Mouse (Mus musculus) forebrain, postnatal 0 days (tissue): ENCODE measurements around the gene Wwox. TPM values are rescaled to one million over a fixed set of nuclear protein-coding genes. Genes with fewer than 3 reads are reported as not detected.

ENCODE experiments used
- ATAC-seq: fragments of 200-750 bp; cut with Nextera tagmentation; 2 replicates; pipeline ENCODE4 v1.8.0; 2017; ENCODE audit warnings: mild to moderate bottlenecking, moderate library complexity
- DNase-seq: peaks from one replicate; pipeline ENCODE4 v3.0.0-alpha.2; 2015
- H3K27ac ChIP-seq: fragments of 300-500 bp; sonication (generic); 2 replicates; pipeline ENCODE4 v1.5.1; 2014; ENCODE audit warnings: low read depth, mild to moderate bottlenecking, antibody characterized with exemption, low read length, moderate library complexity, mixed read lengths
- H3K27me3 ChIP-seq: fragments of 300-500 bp; sonication (generic); 2 replicates; pipeline ENCODE4 v1.6.1; 2014; ENCODE audit warnings: mild to moderate bottlenecking, low read length, mixed read lengths; ENCODE audit not compliant: insufficient read depth
- H3K36me3 ChIP-seq: fragments of 300-500 bp; sonication (generic); 2 replicates; pipeline ENCODE4 v1.6.1; 2014; ENCODE audit warnings: mild to moderate bottlenecking, moderate library complexity; ENCODE audit not compliant: insufficient read depth
- H3K4me1 ChIP-seq: fragments of 300-500 bp; sonication (generic); 2 replicates; pipeline ENCODE4 v1.6.1; 2014; ENCODE audit warnings: antibody characterized with exemption; ENCODE audit not compliant: insufficient read depth
- H3K4me2 ChIP-seq: fragments of 300-500 bp; sonication (generic); 2 replicates; pipeline ENCODE4 v1.6.1; 2014; ENCODE audit warnings: low read depth, mild to moderate bottlenecking, moderate library complexity
- H3K4me3 ChIP-seq: fragments of 300-500 bp; sonication (generic); 2 replicates; pipeline ENCODE4 v1.5.1; 2014; ENCODE audit warnings: low read depth, low read length, mixed read lengths
- H3K9ac ChIP-seq: fragments of 300-500 bp; sonication (generic); 2 replicates; pipeline ENCODE4 v1.6.1; 2014; ENCODE audit warnings: mild to moderate bottlenecking
- H3K9me3 ChIP-seq: fragments of 300-500 bp; sonication (generic); 2 replicates; pipeline ENCODE4 v1.6.1; 2016; ENCODE audit warnings: low read length
- CTCF ChIP-seq: sonication (generic); IDR thresholded peaks from 2 replicates; pipeline ENCODE4 v1.5.1; 2016; ENCODE audit warnings: antibody characterized with exemption, control low read depth, low read depth
- WGBS: fragments of 180-500 bp; shearing (Covaris S2); extraction: QIAGEN DNeasy Blood & Tissue Kit; methylation state at CpG from one replicate; pipeline ENCODE4 v1.1.7; 2014; 5-methylcytosine and 5-hydroxymethylcytosine counted together
- polyA plus RNA-seq: library from polyadenylated mRNA; unstranded; fragments of >200 nt; fragmentation: Nextera tagmentation; extraction: Ambion mirVana; gene quantifications from 2 replicates; pipeline ENCODE4 v1.2.1, GENCODE M21; 2015
- total RNA-seq: library from RNA; depleted of rRNA; stranded (reverse); fragments of >200 nt; gene quantifications from 2 replicates; pipeline ENCODE4 v1.2.3, GENCODE M21; 2014

The Wwox gene
- total and polyA plus RNA-seq, 2 experiments from 2014 or later = 13.2 to 17.3 TPM

GRCm38 (mm10) chr8:114609330-114609729 lies 169.9 kb downstream of the Wwox start:
- no peak for ATAC-seq
- no peak overlapping the region for H3K4me3 ChIP-seq
- DNase-seq = no peak
- peaks cover 18% of the 10 kb centered on the region for H3K27me3 ChIP-seq
- H3K27ac ChIP-seq = no peak overlapping the region
- H3K36me3 ChIP-seq = no peaks in the 10 kb centered on the region
- 92% methylated on average over 5 of the region's 5 CpGs for whole genome bisulfite sequencing
- TF ChIP-seq CTCF = no peak
- no peak overlapping the region for H3K4me2 ChIP-seq
- no peak overlapping the region for H3K9ac ChIP-seq
- 0 out of 2 replicates have a peak, but pooled peaks cover 3% of the 10 kb centered on the region for H3K4me1 ChIP-seq
- no peaks in the 10 kb centered on the region for H3K9me3 ChIP-seq

DNA sequence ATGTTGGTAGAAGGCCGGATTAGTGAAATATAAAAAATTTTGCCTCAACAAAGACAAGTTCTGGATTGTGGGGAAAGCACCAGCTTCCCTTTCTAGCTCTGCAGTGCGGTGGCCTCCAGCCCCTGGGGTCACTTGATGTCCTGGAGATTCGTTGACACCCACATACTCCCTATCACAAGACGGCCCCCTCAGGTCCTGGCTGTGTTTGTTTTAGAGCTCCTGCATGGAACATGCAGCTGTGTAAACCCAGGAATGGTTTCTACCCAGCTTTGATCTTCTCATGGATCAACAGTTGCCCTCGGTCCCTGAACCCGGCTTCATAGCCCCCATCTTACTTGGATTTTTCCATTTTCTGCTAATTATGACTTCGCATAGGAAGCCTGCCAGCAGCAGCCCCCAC lies 171.6 kb downstream of the Wwox start:
- no peak overlapping the region for H3K9ac ChIP-seq
- H3K9me3 ChIP-seq = no peaks in the 10 kb centered on the region
- no peak for TF ChIP-seq CTCF
- DNase-seq (no peak), ATAC-seq (no peak)
- no peak overlapping the region for H3K4me2 ChIP-seq
- H3K4me3 ChIP-seq = no peak overlapping the region
- 89% methylated on average over 7 of the region's 7 CpGs for WGBS
- H3K27me3 ChIP-seq = peaks cover 4% of the 10 kb centered on the region; the same call in 1 of the 2 replicates
- H3K4me1 ChIP-seq = no peaks in the 10 kb centered on the region
- H3K36me3 ChIP-seq = no peaks in the 10 kb centered on the region
- no peak overlapping the region for H3K27ac ChIP-seq

DNA sequence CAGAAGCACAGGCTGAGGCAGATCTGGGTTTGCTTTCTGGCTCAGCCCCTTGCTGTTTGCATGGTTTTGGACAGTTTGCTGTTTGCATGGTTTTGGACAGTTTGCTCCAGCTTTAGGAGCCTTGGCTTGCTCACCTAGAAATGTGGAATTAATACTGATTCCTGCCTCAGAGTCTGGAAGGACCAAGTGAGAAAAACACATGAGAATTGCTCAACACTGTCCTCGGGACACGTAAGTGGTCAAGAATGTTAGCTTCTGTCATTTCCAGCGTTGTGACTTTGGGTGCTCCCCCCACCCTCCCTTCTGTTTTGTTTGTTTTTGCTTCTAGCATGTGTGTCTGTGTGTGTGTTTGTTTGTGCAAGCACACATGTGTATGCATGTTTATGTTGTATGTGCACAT lies 172.6 kb downstream of the Wwox start:
- WGBS = 90% methylated on average over 3 of the region's 3 CpGs
- DNase-seq (no peak), ATAC-seq (no peak)
- Histone ChIP-seq H3K9ac (no peak overlapping the region), H3K9me3 (no peaks in the 10 kb centered on the region), H3K36me3 (no peaks in the 10 kb centered on the region), H3K4me3 (no peak overlapping the region), H3K4me1 (no peaks in the 10 kb centered on the region), H3K27me3 (no peaks in the 10 kb centered on the region; the same call in 1 of the 2 replicates), H3K4me2 (no peak overlapping the region), H3K27ac (no peak overlapping the region)
- TF ChIP-seq CTCF = no peak

- 56% methylated on average over 4 of the region's 4 CpGs for WGBS
- ATAC-seq (no peak), DNase-seq (no peak)
- Histone ChIP-seq H3K4me3 (no peak overlapping the region), H3K9ac (no peak overlapping the region), H3K27ac (no peak overlapping the region), H3K4me2 (no peak overlapping the region), H3K4me1 (no peaks in the 10 kb centered on the region), H3K9me3 (no peaks in the 10 kb centered on the region; the same call in 1 of the 2 replicates), H3K27me3 (no peaks in the 10 kb centered on the region), H3K36me3 (no peaks in the 10 kb centered on the region)
- no peak for TF ChIP-seq CTCF
Measured at GRCm38 (mm10) chr8:114615413-114615812, 176.0 kb downstream of the Wwox start.

- WGBS = 86% methylated on average over 6 of the region's 6 CpGs
- no peaks in the 10 kb centered on the region; the same call in 1 of the 2 replicates for H3K9me3 ChIP-seq
- no peak for DNase-seq
- H3K36me3 ChIP-seq = no peaks in the 10 kb centered on the region
- H3K27me3 ChIP-seq = no peaks in the 10 kb centered on the region
- H3K4me2 ChIP-seq = no peak overlapping the region
- no peaks in the 10 kb centered on the region for H3K4me1 ChIP-seq
- no peak for ATAC-seq
- H3K9ac ChIP-seq = no peak overlapping the region
- H3K4me3 ChIP-seq = no peak overlapping the region
- H3K27ac ChIP-seq = no peak overlapping the region
- TF ChIP-seq CTCF = no peak
Measured at GRCm38 (mm10) chr8:114615908-114616307, 176.5 kb downstream of the Wwox start.

- Histone ChIP-seq H3K4me1 (no peaks in the 10 kb centered on the region), H3K4me2 (no peak overlapping the region), H3K36me3 (no peaks in the 10 kb centered on the region), H3K4me3 (no peak overlapping the region), H3K9ac (no peak overlapping the region), H3K27ac (no peak overlapping the region), H3K27me3 (no peaks in the 10 kb centered on the region), H3K9me3 (no peaks in the 10 kb centered on the region; the same call in 1 of the 2 replicates)
- 48% methylated on average over 9 of the region's 9 CpGs for WGBS
- DNase-seq = no peak
- no peak for TF ChIP-seq CTCF
- ATAC-seq = no peak; the same call in 1 of the 2 replicates
Measured at GRCm38 (mm10) chr8:114618908-114619508, 179.6 kb downstream of the Wwox start.

GRCm38 (mm10) chr8:114625402-114625801 lies 185.9 kb downstream of the Wwox start:
- ATAC-seq (no peak), DNase-seq (no peak)
- Histone ChIP-seq H3K27ac (no peak overlapping the region), H3K9me3 (no peaks in the 10 kb centered on the region; the same call in 1 of the 2 replicates), H3K9ac (no peak overlapping the region), H3K36me3 (no peaks in the 10 kb centered on the region), H3K27me3 (no peaks in the 10 kb centered on the region; the same call in 1 of the 2 replicates), H3K4me1 (no peaks in the 10 kb centered on the region), H3K4me2 (no peak overlapping the region), H3K4me3 (no peak overlapping the region)
- WGBS = 95% methylated on average over 6 of the region's 6 CpGs
- no peak for TF ChIP-seq CTCF
